Mouse (Mus musculus): ENCODE measurements at regions not wholly inside any gene's neighbourhood (a gene's known extent, or its start where the extent isn't known, plus 50 kb on each side); places are given as distances from the start of the nearest gene placed in this dataset.

GRCm38 (mm10) chr1:158161533-158161932 is 194.6 kb downstream of the Brinp2 start:
- DNase-seq (ENCODE audit: low spot score), result no peak

GRCm38 (mm10) chr1:158163411-158163810 is 192.7 kb downstream of the Brinp2 start:
- no peak for DNase-seq (ENCODE audit: low spot score)

GRCm38 (mm10) chr1:158170006-158170405 is 186.1 kb downstream of the Brinp2 start:
- DNase-seq (ENCODE audit: low spot score), result no peak

- no peak for DNase-seq (ENCODE audit: low spot score)
Measured at GRCm38 (mm10) chr1:158180095-158180494, 176.0 kb downstream of the Brinp2 start.

- DNase-seq (ENCODE audit: low spot score), result no peak
Measured at GRCm38 (mm10) chr1:158181296-158181695, 174.8 kb downstream of the Brinp2 start.

- no peak for DNase-seq (ENCODE audit: low spot score)
Measured at GRCm38 (mm10) chr1:158187651-158188050, 168.5 kb downstream of the Brinp2 start.

GRCm38 (mm10) chr1:158192841-158193551 is 163.1 kb downstream of the Brinp2 start:
- no peak for DNase-seq (ENCODE audit: low spot score)

GRCm38 (mm10) chr1:158193968-158194565 is 162.1 kb downstream of the Brinp2 start:
- no peak for DNase-seq (ENCODE audit: low spot score)
